Mouse (Mus musculus): ENCODE data around the gene Oxa1l. TPM values are rescaled to one million over a fixed set of nuclear protein-coding genes. Genes with fewer than 3 reads are reported as not detected.

Oxa1l gene
- 46.2 and 49.9 TPM in 2 replicates for polyA plus RNA-seq (2014; fragmentation: Nextera tagmentation; extraction: Ambion mirVana)

DNA sequence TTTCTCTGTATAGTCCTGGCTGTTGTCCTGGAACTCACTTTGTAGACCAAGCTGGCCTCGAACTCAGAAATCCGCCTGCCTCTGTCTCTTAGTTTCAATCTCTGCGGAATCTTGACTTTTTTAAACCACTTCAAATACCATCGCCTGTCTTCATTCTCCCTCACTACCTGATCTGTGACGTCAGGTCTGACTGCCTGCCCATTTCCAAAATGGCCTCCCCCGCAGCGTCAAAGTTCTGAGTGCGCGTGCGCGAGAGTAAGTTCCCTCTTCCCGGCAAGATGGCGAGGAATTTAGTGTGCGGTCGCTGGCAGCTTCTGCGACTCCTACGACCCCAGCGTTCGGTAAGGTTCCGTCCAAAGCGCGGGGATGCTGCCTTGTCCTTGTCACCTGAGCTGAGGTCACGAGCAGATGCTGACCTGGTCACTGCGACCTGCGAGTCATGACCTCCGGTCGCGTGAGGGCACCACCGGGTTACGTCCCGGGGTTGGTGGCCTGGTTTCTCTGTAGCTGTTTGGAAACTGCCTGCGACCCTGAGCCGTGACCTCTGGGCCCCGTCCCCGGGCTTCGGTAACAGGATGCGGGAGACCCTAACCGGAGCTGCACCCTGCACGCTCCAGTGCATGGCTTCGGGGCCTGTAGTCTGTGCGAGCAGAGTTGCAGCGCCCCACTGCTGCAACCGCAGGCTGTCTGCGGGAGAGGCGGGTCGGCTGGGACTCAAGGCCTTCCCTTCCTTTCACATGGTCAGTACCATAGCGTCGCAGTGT, at the start of gene Oxa1l:
Gene Oxa1l (plus strand): TSS at position 258 of the 764 bp plus-strand sequence.
- no peaks in the 10 kb centered on the region for H3K4me1 ChIP-seq (ENCODE audit: control insufficient read depth, insufficient read depth, low read length)
- ATAC-seq (replicated peaks; ENCODE audit: insufficient number of reproducible peaks, low FRiP score, low TSS enrichment, low read depth) (peak; percentile 83), DNase-seq (ENCODE audit: low spot score) (peak; percentile 97)
- H3K36me3 ChIP-seq (replicated peaks; ENCODE audit: control insufficient read depth, insufficient read depth, low read depth, low read length) = peaks cover 2% of the 10 kb centered on the region; the same call in 1 of the 2 replicates
- H3K4me2 ChIP-seq (ENCODE audit: low read depth, low read length) = peak within 1 kb of the TSS; percentile 64
- H3K4me3 ChIP-seq (ENCODE audit: low read depth, low read length) = peak within 1 kb of the TSS; percentile 97
- H3K27me3 ChIP-seq (ENCODE audit: control insufficient read depth, insufficient read depth, low read length) = no peaks in the 10 kb centered on the region
- H3K27ac ChIP-seq (replicated peaks; ENCODE audit: low read depth, low read length) = peak within 1 kb of the TSS; percentile 31
- WGBS = under 1% methylated on average over 48 of the region's 48 CpGs
- peak within 1 kb of the TSS; percentile 95 for H3K9ac ChIP-seq (replicated peaks; ENCODE audit: low read length)
- no peaks in the 10 kb centered on the region for H3K9me3 ChIP-seq (replicated peaks; ENCODE audit: control insufficient read depth, low read length)

DNA sequence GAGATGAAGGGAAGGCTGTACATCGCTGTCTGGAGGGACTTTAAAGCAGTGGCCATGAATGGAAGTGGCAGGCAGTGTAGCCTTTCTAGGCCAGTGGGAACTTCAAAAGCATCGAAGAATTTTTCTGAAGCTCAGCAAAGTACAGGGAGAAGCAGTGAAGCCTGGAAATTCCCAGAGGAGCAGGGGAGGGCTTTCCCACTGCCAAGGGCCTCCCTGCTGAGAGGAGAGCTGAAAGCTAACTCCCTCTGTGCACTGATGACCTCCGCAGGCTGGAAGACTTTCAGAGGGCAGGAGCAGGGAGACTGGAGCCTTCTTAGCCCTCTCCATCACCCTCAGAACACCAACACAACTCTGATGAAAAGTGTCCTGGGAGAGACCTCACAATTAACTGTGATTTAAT, 48.9 kb upstream of the Oxa1l start:
- no peak overlapping the region for H3K4me2 ChIP-seq (ENCODE audit: low read depth, low read length)
- no peaks in the 10 kb centered on the region for H3K9me3 ChIP-seq (replicated peaks; ENCODE audit: control insufficient read depth, low read length)
- no peaks in the 10 kb centered on the region for H3K27me3 ChIP-seq (ENCODE audit: control insufficient read depth, insufficient read depth, low read length)
- no peaks in the 10 kb centered on the region for H3K36me3 ChIP-seq (replicated peaks; ENCODE audit: control insufficient read depth, insufficient read depth, low read depth, low read length)
- H3K4me3 ChIP-seq (ENCODE audit: low read depth, low read length) = no peak overlapping the region
- no peak overlapping the region for H3K9ac ChIP-seq (replicated peaks; ENCODE audit: low read length)
- no peaks in the 10 kb centered on the region for H3K4me1 ChIP-seq (ENCODE audit: control insufficient read depth, insufficient read depth, low read length)
- 21% methylated on average over 3 of the region's 3 CpGs for WGBS
- DNase-seq (ENCODE audit: low spot score) (no peak), ATAC-seq (replicated peaks; ENCODE audit: insufficient number of reproducible peaks, low FRiP score, low TSS enrichment, low read depth) (no peak)
- no peak overlapping the region for H3K27ac ChIP-seq (replicated peaks; ENCODE audit: low read depth, low read length)

DNA sequence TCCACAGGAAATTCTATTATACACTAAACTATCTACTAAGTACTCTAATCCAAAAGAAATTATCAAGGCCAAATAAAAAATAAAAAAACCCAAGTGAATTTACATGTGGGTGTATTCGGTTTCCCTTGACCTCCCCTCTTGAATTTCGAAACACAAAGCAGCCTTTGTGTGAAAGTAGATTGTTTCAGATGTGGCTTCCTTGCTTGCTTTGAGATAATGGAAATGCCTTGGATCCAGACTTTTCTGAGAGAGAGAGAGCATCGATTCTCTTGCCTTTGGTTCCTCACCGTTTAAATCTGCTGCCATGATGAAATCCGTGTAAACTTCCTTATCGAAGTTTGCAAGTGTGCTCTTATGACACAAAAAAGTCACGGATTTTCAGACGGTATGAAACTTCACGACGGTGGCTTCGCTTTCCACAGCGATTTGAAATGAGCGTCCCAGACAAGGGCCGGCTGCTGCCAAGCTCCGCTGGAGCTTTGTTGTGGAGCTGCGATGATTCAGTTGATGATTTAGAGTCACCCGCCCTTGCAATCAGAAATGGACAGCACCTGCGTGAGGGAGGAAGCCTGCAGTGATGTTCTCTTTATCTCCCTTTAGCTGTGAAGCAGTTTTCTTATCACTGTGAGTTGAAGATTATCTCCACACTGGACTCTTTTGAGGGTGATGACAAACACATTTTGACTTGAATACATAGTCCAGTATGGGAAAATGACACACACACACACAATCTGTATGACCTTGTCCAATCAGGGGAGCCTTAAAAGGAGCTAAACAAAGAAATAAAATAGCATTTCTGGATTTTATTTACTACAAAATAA, 38.9 kb upstream of the Oxa1l start:
- H3K9ac ChIP-seq (replicated peaks; ENCODE audit: low read length) = no peak overlapping the region
- no peaks in the 10 kb centered on the region for H3K36me3 ChIP-seq (replicated peaks; ENCODE audit: control insufficient read depth, insufficient read depth, low read depth, low read length)
- H3K27me3 ChIP-seq (ENCODE audit: control insufficient read depth, insufficient read depth, low read length) = no peaks in the 10 kb centered on the region
- no peak for DNase-seq (ENCODE audit: low spot score)
- H3K4me2 ChIP-seq (ENCODE audit: low read depth, low read length) = no peak overlapping the region
- 69% methylated on average over 18 of the region's 18 CpGs for WGBS
- H3K9me3 ChIP-seq (replicated peaks; ENCODE audit: control insufficient read depth, low read length) = no peaks in the 10 kb centered on the region
- H3K4me3 ChIP-seq (ENCODE audit: low read depth, low read length) = no peak overlapping the region
- no peaks in the 10 kb centered on the region for H3K4me1 ChIP-seq (ENCODE audit: control insufficient read depth, insufficient read depth, low read length)
- no peak for ATAC-seq (replicated peaks; ENCODE audit: insufficient number of reproducible peaks, low FRiP score, low TSS enrichment, low read depth)
- no peak overlapping the region for H3K27ac ChIP-seq (replicated peaks; ENCODE audit: low read depth, low read length)

DNA sequence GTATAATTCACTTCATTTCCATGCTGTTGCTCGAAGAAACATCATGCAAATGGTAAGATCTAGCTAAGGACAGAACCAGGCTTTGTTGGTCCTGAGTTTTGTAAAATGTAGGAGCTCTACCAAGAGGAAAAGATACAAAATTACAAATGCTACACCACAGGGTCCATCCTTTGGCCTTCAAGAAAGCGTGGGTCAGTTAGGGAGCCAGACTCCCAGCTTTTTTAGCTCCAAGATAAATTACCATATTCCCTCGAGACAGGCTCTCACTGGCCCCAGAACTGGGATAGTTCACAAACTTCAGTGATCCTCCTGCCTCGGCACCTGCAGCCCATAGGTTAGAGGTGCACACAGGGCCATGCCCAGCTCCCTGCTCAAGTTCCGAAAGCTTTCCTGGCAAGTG, 36.1 kb upstream of the Oxa1l start:
- DNase-seq (ENCODE audit: low spot score) = no peak
- H3K27me3 ChIP-seq (ENCODE audit: control insufficient read depth, insufficient read depth, low read length) = no peaks in the 10 kb centered on the region
- no peak overlapping the region for H3K9ac ChIP-seq (replicated peaks; ENCODE audit: low read length)
- no peaks in the 10 kb centered on the region for H3K9me3 ChIP-seq (replicated peaks; ENCODE audit: control insufficient read depth, low read length)
- WGBS = 80% methylated on average over 5 of the region's 5 CpGs
- no peak overlapping the region for H3K4me3 ChIP-seq (ENCODE audit: low read depth, low read length)
- no peak for ATAC-seq (replicated peaks; ENCODE audit: insufficient number of reproducible peaks, low FRiP score, low TSS enrichment, low read depth)
- no peaks in the 10 kb centered on the region for H3K4me1 ChIP-seq (ENCODE audit: control insufficient read depth, insufficient read depth, low read length)
- H3K27ac ChIP-seq (replicated peaks; ENCODE audit: low read depth, low read length) = no peak overlapping the region
- no peak overlapping the region for H3K4me2 ChIP-seq (ENCODE audit: low read depth, low read length)
- H3K36me3 ChIP-seq (replicated peaks; ENCODE audit: control insufficient read depth, insufficient read depth, low read depth, low read length) = no peaks in the 10 kb centered on the region

DNA sequence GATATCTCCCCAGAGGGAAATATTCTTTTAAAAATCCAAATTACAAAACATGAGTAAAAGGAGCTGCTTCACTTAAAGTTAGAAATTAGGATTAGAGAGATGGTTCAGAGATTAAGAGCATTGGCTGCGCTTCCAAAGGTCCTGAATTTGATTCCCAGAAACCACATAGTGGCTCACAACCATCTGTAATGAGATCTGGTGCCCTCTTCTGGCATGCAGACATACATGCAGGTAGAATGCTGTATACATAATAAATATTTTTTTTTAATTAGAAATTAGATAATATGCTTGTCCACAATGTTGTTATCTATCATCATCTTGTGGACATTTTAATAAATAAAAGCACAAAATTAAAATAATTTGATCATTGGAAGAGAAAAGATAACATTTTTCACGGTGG, 32.1 kb upstream of the Oxa1l start:
- Histone ChIP-seq H3K9me3 (replicated peaks; ENCODE audit: control insufficient read depth, low read length) (no peaks in the 10 kb centered on the region), H3K36me3 (replicated peaks; ENCODE audit: control insufficient read depth, insufficient read depth, low read depth, low read length) (no peaks in the 10 kb centered on the region), H3K27ac (replicated peaks; ENCODE audit: low read depth, low read length) (no peak overlapping the region), H3K9ac (replicated peaks; ENCODE audit: low read length) (no peak overlapping the region), H3K27me3 (ENCODE audit: control insufficient read depth, insufficient read depth, low read length) (no peaks in the 10 kb centered on the region), H3K4me3 (ENCODE audit: low read depth, low read length) (no peak overlapping the region), H3K4me1 (ENCODE audit: control insufficient read depth, insufficient read depth, low read length) (no peaks in the 10 kb centered on the region), H3K4me2 (ENCODE audit: low read depth, low read length) (no peak overlapping the region)
- no peak for ATAC-seq (replicated peaks; ENCODE audit: insufficient number of reproducible peaks, low FRiP score, low TSS enrichment, low read depth)
- DNase-seq (ENCODE audit: low spot score) = no peak
- WGBS = 76% methylated on average over 2 of the region's 2 CpGs

DNA sequence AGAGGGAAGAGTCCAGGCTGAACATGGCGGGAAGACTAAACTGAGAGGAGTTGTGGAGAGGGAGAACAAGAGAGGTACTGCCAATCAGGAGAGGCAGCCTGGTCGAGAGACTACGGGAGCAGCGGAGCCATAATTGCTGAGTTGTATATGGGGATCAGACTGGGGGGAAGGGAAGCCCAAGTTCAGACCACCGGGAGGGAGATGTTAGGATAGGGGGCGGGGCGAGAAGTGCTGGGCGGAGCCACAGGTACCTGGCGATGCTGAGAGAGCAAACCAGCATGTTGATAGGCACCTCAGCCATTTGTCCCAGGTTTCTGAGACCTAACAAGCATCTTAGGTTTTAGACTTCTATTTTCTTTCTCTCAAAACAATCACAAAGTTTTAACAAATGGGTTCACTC, 31.4 kb upstream of the Oxa1l start:
- Histone ChIP-seq H3K4me2 (ENCODE audit: low read depth, low read length) (no peak overlapping the region), H3K4me3 (ENCODE audit: low read depth, low read length) (no peak overlapping the region), H3K4me1 (ENCODE audit: control insufficient read depth, insufficient read depth, low read length) (no peaks in the 10 kb centered on the region), H3K36me3 (replicated peaks; ENCODE audit: control insufficient read depth, insufficient read depth, low read depth, low read length) (no peaks in the 10 kb centered on the region), H3K27me3 (ENCODE audit: control insufficient read depth, insufficient read depth, low read length) (no peaks in the 10 kb centered on the region), H3K27ac (replicated peaks; ENCODE audit: low read depth, low read length) (no peak overlapping the region), H3K9ac (replicated peaks; ENCODE audit: low read length) (no peak overlapping the region), H3K9me3 (replicated peaks; ENCODE audit: control insufficient read depth, low read length) (no peaks in the 10 kb centered on the region)
- WGBS = 28% methylated on average over 9 of the region's 9 CpGs
- ATAC-seq (replicated peaks; ENCODE audit: insufficient number of reproducible peaks, low FRiP score, low TSS enrichment, low read depth) = no peak
- DNase-seq (ENCODE audit: low spot score) = no peak

DNA sequence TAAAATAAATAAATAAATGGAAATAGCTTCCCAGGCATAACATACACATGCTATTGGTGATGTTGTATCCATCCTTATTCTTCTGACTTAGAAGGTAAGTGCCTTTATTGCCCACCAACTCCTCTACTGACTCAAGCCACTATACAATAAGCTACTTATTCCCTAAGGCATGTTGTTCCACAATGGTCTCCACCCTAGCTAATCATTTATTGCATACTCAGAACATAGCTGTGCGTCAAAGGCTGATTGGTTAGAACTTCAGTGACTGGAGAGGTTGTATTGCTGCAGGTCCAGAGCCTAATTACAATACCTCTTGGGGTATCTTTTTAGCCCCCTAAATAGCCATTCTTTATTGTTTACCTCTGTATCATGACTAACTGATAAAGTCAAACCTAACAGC, 29.5 kb upstream of the Oxa1l start:
- no peak overlapping the region for H3K9ac ChIP-seq (replicated peaks; ENCODE audit: low read length)
- no peaks in the 10 kb centered on the region for H3K27me3 ChIP-seq (ENCODE audit: control insufficient read depth, insufficient read depth, low read length)
- ATAC-seq (replicated peaks; ENCODE audit: insufficient number of reproducible peaks, low FRiP score, low TSS enrichment, low read depth) = no peak
- H3K4me3 ChIP-seq (ENCODE audit: low read depth, low read length) = no peak overlapping the region
- no peak overlapping the region for H3K4me2 ChIP-seq (ENCODE audit: low read depth, low read length)
- no peaks in the 10 kb centered on the region for H3K36me3 ChIP-seq (replicated peaks; ENCODE audit: control insufficient read depth, insufficient read depth, low read depth, low read length)
- no peak overlapping the region for H3K27ac ChIP-seq (replicated peaks; ENCODE audit: low read depth, low read length)
- no peak for DNase-seq (ENCODE audit: low spot score)
- H3K9me3 ChIP-seq (replicated peaks; ENCODE audit: control insufficient read depth, low read length) = no peaks in the 10 kb centered on the region
- H3K4me1 ChIP-seq (ENCODE audit: control insufficient read depth, insufficient read depth, low read length) = no peaks in the 10 kb centered on the region
- WGBS = 91% methylated on average over 1 of the region's 1 CpGs
